Mouse (Mus musculus): ENCODE measurements around the gene Ghrh.

DNA sequence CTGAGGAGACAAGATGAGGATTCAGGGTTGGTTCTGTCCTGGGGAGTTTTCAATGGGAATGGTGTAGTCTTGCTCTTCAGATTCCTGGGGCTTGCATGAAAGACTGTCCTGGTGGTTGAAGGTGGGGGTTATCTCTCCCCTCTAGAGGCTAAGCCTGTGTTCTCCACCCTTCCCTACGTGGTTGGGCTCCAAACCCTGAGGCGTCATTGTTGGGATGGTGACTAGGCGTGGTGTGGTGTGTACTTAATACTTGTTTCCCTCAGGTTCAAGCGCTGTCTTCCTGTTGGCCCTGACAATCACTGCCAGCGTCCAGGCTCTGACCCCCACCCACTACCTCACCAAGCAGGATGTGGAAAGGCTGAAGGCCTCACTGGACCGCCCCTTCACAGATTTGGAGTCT, 64.0 kb downstream of the Ghrh start:
- TF ChIP-seq CTCF (IDR thresholded peaks at IDR 0.05; ENCODE audit: low read depth): no peak
- TF ChIP-seq EP300 (IDR thresholded peaks at IDR 0.05; ENCODE audit: low read depth): no peak

Data from heart, postnatal 0 days (tissue).